Comparison of ENCODE assay signal across 8 mouse cellular contexts in the genomic region with DNA sequence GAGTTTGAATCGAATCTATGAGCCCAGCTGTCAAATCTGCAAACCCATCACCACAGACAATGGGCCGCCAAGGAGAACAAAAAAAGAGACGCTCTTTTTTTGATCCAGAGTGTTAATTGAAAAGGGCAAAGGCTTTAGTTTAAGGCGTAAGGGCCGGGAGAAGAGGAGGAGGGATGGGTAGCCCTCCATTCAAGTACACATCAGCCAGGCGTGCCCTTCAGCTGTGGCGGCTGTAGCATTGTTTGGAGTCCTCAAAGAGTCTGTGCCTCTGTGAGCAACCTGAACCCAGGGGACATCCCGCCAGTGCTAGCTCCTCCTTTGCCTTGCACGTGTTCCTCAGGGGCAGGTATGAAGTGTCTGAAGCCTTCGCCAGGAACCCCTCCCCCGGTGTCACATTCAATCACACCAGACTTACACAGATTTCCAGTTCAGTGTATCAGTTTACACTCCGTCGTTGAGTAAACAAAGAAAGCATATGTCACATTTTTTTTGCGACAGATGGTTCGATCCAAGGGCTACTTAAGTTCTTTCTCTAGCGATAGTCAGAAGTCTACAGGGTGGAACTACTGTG. TPM values are rescaled to one million over a fixed set of nuclear protein-coding genes. Genes with fewer than 3 reads are reported as not detected.
DNase-seq lines count a peak whose midpoint lies in the region; ATAC-seq and TF ChIP-seq lines count a peak whose summit lies in the region.

No protein-coding gene starts in this region.

- peaks cover 0 to 5% of the 10 kb centered on the region in 2 experiments; a peak in 1 of 4 replicates for H3K4me1 ChIP-seq in ES-E14 (ENCODE audit: control insufficient read depth in 2 of 2, insufficient read depth in 2 of 2, low read length in 2 of 2, poor library complexity in 1 of 2)
- H3K4me1 ChIP-seq in hindbrain, embryonic 12.5 days = peaks cover 54% of the 10 kb centered on the region
- H3K4me1 ChIP-seq in midbrain, embryonic 13.5 days (replicated peaks) = peaks cover 58% of the 10 kb centered on the region

- in situ Hi-C loops in ES-E14 (cut with MboI; ENCODE audit: low sequenced_read_pairs in 2 of 2, unreplicated experiment in 2 of 2) = no loop called here

- DNase-seq in cerebellum, postnatal 14 days = peak; percentile 24 to 40
- no peak for DNase-seq in cerebellum, adult 8-10 months
- DNase-seq in ES-E14 (ENCODE audit: low read depth, low spot score) = peak; percentile 15
- DNase-seq in urinary bladder, postnatal 25 days (ENCODE audit: low spot score) = no peak
- DNase-seq in gastrocnemius, adult 18-20 months (ENCODE audit: low spot score) = no peak

- peaks cover 24% of the 10 kb centered on the region for H3K27me3 ChIP-seq in hindbrain, embryonic 12.5 days
- H3K27me3 ChIP-seq in midbrain, embryonic 13.5 days = peaks cover 38% of the 10 kb centered on the region

- no peaks in the 10 kb centered on the region for H3K9me3 ChIP-seq in ES-E14 (ENCODE audit: control insufficient read depth, insufficient read depth, low read depth, low read length)
- no peaks in the 10 kb centered on the region for H3K9me3 ChIP-seq in hindbrain, embryonic 12.5 days (replicated peaks)
- no peaks in the 10 kb centered on the region for H3K9me3 ChIP-seq in midbrain, embryonic 13.5 days

- no peak overlapping the region for H3K4me3 ChIP-seq in ES-E14 (ENCODE audit: insufficient read depth in 1 of 2, low read depth in 1 of 2, low read length in 2 of 2, poor library complexity in 1 of 2, severe bottlenecking in 1 of 2)
- H3K4me3 ChIP-seq in hindbrain, embryonic 12.5 days = peak overlapping the region; percentile 56
- peak overlapping the region; percentile 59 for H3K4me3 ChIP-seq in midbrain, embryonic 13.5 days (replicated peaks)

- no peak overlapping the region for H3K9ac ChIP-seq in ES-E14 (ENCODE audit: insufficient read depth, low read depth, low read length, poor library complexity, severe bottlenecking)
- H3K9ac ChIP-seq in hindbrain, embryonic 12.5 days = peak overlapping the region; percentile 67; the same call in 1 of the 2 replicates
- H3K9ac ChIP-seq in midbrain, embryonic 13.5 days (replicated peaks) = peak overlapping the region; percentile 73

- H3K4me2 ChIP-seq in hindbrain, embryonic 12.5 days (replicated peaks) = peak overlapping the region; percentile 88
- peak overlapping the region; percentile 90 for H3K4me2 ChIP-seq in midbrain, embryonic 13.5 days (replicated peaks)

- WGBS in hindbrain, embryonic 12.5 days = 4% methylated on average over 16 of the region's 16 CpGs
- 4% methylated on average over 16 of the region's 16 CpGs for WGBS in midbrain, embryonic 13.5 days

- H3K36me3 ChIP-seq in ES-E14 (ENCODE audit: control insufficient read depth, insufficient read depth, low read length, poor library complexity, severe bottlenecking) = no peaks in the 10 kb centered on the region
- H3K36me3 ChIP-seq in hindbrain, embryonic 12.5 days = no peaks in the 10 kb centered on the region
- no peaks in the 10 kb centered on the region for H3K36me3 ChIP-seq in midbrain, embryonic 13.5 days

- ATAC-seq in hindbrain, embryonic 12.5 days (ENCODE audit: low FRiP score) = peak; percentile 49
- peak; percentile 59 for ATAC-seq in midbrain, embryonic 13.5 days
- no peak for ATAC-seq in frontal cortex, adult (ENCODE audit: low TSS enrichment)

- no peak overlapping the region for H3K27ac ChIP-seq in ES-E14 (ENCODE audit: insufficient read depth, low read depth, low read length, poor library complexity, severe bottlenecking)
- H3K27ac ChIP-seq in hindbrain, embryonic 12.5 days = peak overlapping the region; percentile 83
- H3K27ac ChIP-seq in midbrain, embryonic 13.5 days = peak overlapping the region; percentile 83

TF ChIP-seq in ES-E14, 5 proteins besides CTCF, POLR2A, EP300 and RAD21:
- TF ChIP-seq CHD2 (IDR thresholded peaks at IDR 0.05; ENCODE audit: low read depth, low read length) (no peak), ZC3H11A (IDR thresholded peaks at IDR 0.05; ENCODE audit: borderline replicate concordance, low read depth, low read length) (no peak), ZNF384 (IDR thresholded peaks at IDR 0.05; ENCODE audit: low read depth, low read length) (no peak), HCFC1 (IDR thresholded peaks at IDR 0.05; ENCODE audit: borderline replicate concordance, insufficient read depth, low read length) (no peak), MAFK (IDR thresholded peaks at IDR 0.05; ENCODE audit: insufficient read depth, low read depth, low read length) (no peak)
TF ChIP-seq in ES-E14: peak in this region for 0.

RNA-seq across cellular contexts. Expression of a gene that starts 0.9 kb away (rescaled TPM):
- total RNA-seq in ES-E14 (2012; rRNA removed) = 3.5 and 6.3 TPM in 2 replicates
- polyA plus RNA-seq in hindbrain, embryonic 12.5 days (2016; fragmentation: Nextera tagmentation; extraction: Ambion mirVana) = 59.8 and 65.1 TPM in 2 replicates
- polyA plus RNA-seq in midbrain, embryonic 13.5 days (2015; fragmentation: Nextera tagmentation; extraction: Ambion mirVana) = 42.5 and 47.9 TPM in 2 replicates
- 1 to 10 TPM; 3.4 to 3.5 TPM for total RNA-seq in gastrocnemius, adult 18-20 months (2021)

RNA-seq across cellular contexts. Expression of a gene that starts 55.2 kb away (rescaled TPM):
- 1.2 and 3.5 TPM in 2 replicates for total RNA-seq in ES-E14 (2012; rRNA removed)
- not detected in 2 replicates for polyA plus RNA-seq in hindbrain, embryonic 12.5 days (2016; fragmentation: Nextera tagmentation; extraction: Ambion mirVana)
- polyA plus RNA-seq in midbrain, embryonic 13.5 days (2015; fragmentation: Nextera tagmentation; extraction: Ambion mirVana) = not detected in 2 replicates
- total RNA-seq in gastrocnemius, adult 18-20 months (2021) = not detected

Comparison
In these comparisons a context has a peak if more than half of its experiments do, and no peak if none do; other contexts are left out.
1. DNase-seq: peak in cerebellum, postnatal 14 days (2 of 2) and ES-E14 (single experiment); none in cerebellum, adult 8-10 months (single experiment), urinary bladder, postnatal 25 days (single experiment) and gastrocnemius, adult 18-20 months (single experiment).
2. H3K4me3 ChIP-seq: peak in hindbrain, embryonic 12.5 days (single experiment) and midbrain, embryonic 13.5 days (single experiment); none in ES-E14 (0 of 2).